Mouse (Mus musculus) fat pad, adult 2 months (tissue): Measurements from ENCODE around the gene Zfp14.

Source experiments
- DNase-seq: peaks from one replicate; pipeline ENCODE4 v3.0.0-alpha.2; 2011; ENCODE audit warnings: low read depth, low spot score; ENCODE audit errors: extremely low read depth

Zfp14 gene

DNA sequence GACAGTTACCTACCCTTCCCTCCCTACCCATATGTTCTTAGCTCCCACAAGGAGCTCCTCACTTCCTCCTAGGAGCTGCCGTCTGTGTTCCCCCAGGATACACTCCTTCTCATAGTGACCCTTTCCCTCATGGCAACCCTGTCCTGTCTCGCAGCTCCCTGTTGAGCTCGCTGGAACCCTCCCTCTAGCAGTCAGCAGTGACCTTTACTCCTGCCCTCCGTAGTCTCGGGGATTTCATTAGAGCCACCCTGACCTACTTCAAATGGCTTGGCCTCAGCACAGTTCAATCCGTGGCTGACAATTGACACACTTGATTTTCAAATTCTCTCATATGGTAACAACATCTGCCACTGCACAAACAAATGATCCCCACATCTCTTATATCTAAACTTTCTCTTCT, 20.5 kb downstream of the Zfp14 start:
- DNase-seq, result no peak

DNA sequence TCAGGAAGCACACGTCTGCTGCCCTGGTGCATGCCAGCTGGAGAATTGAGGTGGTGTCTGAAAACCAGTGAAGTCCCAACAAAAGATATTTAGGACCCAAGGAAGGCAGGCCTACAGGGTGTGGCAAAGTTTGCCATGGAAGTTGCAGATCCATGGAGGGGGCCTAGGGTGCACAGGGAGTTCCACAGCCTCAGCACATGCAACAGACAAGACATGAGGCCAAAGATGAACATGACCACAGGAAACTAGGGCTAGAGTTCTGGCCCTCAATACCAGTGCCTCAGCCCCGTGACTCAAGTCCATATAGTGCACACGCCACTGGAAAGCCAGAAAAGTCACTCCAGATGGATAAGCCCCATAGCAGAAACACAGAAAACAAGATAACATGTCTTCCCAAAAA, 22.6 kb downstream of the Zfp14 start:
- DNase-seq, result no peak

DNA sequence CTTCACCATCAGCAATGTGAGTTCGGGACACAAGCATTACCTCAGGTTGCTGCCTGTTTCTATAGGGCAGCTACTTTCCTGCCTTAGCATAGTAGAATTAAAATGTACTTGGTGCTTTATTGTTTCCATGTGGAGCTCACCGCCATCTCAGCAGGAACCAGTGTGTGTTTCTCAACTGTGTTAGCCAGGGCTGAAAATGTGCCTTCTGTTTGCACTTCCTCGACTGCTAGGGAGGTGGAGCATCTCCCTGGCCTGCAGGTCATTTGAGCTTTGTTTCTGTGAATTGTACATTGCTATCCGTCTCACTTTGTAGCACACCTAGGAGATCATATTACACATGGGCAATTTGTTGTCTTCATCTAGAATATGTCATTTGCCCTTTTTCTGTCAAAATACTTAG, 23.8 kb downstream of the Zfp14 start:
- DNase-seq, result no peak

DNA sequence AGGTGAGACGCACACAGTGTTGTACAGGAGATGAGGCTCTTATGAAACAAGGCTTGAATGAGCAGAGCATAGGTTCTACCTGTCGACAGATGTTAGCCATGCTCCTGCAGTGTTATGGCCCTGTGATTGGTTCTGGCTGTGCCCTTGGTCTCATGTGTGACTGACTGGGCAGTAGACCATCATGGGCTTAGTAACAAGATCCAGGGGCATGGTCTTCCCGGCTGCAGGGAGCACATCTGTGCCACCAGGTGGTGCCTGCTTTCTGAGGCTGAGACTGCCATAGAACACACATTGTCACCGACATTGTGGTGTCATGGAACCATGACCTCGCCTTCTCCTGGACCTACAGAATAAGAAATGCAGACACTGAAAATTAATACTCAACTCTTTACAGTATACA, 25.8 kb downstream of the Zfp14 start:
- no peak for DNase-seq

DNA sequence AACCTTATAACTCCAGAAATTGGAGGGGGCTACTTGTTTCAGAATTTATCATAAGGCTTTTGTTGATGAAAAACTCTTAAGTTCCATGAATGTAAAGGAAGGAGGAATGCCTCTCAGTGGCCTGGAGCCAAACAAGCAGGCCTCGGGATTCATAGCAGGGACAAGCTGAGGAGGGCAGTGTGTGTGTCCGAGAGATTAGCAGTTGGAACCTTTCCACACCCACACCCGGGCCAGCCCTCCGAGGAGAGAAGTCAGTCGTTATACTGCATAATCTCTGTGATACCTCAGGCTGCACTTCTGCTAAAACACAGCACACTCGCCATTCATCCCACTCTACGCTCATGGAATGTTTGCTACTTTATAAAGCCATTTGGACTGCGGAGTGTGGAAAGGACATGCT, 27.4 kb downstream of the Zfp14 start:
- DNase-seq, result no peak

DNA sequence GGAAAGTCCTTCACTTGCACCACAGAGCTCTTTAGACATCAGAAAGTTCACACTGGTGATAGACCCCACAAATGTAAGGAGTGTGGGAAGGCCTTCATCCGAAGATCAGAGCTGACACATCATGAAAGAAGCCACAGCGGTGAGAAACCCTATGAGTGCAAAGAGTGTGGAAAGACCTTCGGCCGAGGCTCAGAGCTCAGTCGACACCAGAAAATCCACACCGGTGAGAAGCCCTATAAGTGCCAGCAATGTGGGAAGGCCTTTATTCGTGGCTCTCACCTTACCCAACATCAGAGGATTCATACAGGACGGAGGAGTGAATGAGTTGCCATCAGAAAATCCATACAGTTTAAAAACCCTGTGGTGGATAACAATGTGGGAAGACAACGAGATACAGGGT, 27.9 kb downstream of the Zfp14 start:
- no peak for DNase-seq

DNA sequence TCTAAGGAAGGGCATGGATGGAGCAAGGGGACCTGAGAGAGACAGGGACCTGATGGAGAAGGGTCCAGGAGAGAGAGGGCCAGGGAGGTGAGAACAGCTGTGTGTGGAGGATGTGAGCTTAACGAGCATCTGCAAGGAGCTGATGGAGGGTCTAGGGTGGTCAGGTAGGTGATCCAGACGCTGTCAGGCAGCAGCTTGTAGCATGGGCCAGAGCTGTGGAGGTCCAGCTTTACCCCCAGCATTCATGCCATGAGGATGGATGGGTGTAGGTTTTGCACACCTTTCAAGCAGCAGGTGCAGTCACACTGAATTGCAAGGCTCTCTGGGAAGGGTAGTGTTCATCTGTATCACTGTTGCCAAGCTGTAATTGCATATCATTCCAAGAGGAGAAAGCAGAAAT, 31.6 kb downstream of the Zfp14 start:
- DNase-seq, result no peak

DNA sequence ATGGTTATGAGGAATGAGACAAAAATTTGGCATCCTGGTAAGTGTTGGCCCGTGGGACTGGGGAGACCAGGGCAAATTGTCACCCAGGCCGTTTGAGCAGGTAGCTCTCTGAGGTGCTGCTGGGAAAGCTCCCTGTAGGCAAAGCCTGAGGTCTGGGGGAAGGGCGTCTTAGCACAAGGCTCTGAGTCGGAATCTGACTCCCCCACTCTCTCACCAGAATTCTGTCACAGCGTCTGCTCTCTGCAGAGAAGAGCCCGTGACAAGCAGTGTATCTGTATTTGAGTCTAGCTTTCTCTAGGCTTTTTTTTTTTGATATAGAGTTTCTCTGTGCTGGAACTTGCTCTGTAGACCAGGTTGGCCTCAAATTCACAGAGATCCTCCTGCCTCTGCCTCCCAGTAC, 34.0 kb downstream of the Zfp14 start:
- no peak for DNase-seq

DNA sequence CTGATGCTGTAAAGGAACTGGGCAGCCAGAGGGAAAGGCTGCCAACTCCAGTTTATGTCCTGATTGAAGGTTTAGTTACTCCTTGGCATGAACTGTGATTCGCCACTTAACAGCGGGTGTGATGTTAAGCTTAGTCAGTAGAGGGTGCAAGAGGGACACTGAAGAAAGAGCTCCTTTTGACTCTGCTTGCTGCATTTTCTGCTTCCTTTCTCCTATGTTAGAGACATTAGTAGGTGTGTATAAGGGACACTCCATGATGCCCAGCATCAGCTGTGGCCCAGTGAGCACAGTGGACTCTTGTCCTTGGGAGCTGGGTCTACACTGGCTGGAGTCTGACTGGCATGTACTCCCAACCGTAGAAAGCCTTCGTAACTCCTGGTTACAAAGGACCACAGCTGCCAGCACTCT, 38.2 kb downstream of the Zfp14 start:
- no peak for DNase-seq

DNA sequence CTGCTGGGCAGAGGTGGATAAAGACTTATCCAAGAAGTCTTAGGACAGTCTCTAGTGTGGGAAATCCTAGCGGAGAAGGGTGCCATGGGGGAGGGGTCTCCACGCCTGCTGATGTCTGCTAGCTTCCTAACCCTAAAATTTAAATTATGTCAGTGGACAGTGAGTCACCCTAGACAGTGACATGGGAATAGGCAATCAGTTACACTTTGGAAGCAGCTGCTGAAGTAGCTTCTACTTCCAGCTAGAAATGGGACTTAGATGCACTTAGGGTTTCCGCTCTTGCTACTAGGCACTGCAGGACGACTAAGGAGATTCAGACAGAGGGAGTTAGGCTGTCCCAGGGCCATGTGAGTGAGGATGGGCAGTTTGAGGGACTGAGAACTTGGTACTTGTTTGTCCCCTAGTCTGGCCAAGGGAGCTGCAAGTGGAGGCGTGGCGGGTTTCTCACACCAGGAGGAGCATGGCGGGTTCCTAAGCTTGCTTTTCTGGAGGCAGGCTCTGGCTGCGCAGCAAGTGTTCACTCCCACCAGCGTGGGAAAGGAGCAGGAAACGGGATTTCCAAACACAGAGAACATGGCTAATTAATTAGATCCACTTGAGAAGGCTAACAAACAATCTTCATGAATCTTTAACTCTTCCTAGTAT, 40.5 kb downstream of the Zfp14 start:
- no peak for DNase-seq

DNA sequence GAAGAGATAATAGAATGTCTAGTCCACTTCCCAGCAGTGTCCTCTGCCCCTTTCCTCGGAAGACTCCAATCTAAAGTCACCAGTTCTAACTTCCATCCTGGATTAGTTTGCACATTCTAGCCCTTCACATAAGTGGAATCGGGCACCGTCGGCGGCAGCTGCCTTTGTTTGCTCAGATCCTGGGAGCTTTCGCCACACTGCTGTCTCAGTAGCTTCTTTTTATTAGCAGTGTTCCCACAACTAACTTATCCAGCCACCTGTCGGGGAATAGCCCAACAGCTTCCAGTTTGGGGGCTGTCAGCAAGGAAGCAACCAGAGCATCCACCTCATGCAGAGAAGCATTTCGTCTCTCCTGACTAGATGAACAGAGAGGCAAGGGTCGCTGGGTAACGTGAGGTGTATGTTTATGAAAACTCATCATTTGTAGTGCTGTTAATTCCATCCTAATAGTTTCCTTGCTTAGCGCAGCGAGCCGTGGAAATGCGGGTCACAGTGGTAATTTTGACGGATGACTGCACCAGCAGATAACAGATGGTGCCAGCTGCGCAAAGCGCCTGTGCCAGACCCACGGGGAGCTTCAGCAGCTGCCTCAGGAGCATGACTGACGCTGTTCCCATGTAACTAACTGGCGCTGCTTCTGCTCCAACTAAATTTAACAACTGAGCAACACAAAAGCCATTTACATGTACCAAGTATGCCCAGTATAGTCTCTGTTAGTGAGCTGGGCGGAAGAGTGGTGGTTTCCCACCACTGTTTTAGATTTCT, 41.7 kb downstream of the Zfp14 start:
- DNase-seq, result no peak

DNA sequence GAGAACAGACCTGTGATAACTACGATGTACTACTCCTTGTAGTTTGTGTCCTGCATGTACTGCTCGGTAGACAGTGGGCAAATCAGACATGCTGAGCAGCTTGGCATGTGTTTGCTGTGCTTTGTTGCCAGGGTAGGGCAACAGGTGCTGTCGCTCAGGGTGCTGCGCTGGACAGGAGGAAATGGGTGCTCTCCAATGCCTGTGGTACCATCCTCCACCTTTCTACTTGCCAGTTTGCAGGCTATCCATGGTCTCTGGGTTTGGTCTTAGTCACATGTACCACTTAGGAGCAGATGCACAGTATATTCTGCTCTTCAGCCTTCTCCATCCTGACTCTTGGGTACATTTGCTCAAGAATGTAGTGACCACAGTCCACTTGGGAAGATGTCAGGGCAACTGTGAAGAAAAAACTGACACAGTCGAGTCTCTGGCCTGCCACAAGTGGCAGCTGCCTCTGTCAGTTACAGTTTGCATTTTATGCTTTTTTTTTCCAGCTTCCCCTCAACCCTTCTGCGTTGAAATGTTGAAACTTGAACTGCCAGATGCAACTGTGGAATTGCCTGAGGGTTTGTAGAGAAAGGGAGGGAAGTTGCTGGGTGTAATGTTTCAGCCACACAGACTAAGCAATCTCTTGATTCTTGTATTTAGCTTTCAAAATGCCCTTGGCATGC, 43.0 kb downstream of the Zfp14 start:
- no peak for DNase-seq

DNA sequence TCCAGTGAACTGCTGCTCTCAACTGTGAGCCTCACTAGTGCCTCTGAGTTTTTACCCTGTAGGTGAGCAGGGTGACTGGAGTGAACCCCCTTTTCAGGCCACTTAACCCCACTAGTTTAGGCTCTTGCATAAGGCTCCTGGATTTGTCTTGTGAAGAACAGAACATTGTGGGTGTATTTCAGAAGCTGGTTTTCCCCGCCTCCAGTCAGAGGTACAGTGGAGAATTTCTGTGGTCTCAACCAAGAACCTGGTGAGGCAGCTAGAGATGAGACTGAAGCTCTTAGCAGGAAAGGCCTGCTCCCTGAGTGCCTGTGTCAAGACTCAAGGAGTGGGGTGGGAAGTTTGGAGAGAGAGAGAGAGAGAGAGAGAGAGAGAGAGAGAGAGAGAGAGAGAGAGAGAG, 43.6 kb downstream of the Zfp14 start:
- no peak for DNase-seq

DNA sequence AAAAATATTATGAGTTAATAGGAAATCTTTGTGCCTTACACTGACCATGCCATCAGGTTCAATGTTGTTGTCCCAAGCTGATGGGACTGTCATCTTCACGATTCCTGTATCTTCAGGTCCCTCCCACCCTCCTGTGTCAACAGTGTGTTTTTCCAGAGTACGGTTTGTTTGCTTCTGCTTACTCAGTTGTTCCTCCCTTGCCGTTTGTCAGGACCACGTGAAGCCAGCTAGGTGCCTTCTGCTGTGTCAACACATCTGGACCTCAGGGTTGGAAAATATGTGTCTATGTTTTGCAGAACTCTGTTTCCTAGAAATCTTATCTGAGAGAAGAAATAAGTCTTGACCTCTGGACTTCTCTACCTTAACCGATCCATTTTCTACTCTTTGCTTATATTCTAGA, 50.6 kb downstream of the Zfp14 start:
- DNase-seq, result no peak

DNA sequence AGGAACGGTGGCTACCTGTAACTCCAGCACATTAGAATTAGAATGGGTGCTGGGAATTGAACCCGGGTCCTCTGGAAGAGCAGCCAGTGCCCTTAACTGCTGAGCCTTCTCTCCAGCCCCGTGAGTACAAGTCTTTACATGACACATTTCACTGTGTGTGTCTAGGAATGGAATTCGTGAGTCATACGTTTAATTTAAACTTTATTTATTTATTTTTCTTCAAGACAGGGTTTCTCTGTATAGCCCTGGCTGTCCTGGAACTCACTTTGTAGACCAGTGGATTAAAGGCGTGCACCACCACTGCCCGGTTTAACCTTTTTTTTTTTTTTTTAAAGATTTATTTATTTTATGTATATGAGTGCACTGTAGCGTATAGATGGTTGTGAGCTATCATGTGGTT, 56.0 kb downstream of the Zfp14 start:
- no peak for DNase-seq

DNA sequence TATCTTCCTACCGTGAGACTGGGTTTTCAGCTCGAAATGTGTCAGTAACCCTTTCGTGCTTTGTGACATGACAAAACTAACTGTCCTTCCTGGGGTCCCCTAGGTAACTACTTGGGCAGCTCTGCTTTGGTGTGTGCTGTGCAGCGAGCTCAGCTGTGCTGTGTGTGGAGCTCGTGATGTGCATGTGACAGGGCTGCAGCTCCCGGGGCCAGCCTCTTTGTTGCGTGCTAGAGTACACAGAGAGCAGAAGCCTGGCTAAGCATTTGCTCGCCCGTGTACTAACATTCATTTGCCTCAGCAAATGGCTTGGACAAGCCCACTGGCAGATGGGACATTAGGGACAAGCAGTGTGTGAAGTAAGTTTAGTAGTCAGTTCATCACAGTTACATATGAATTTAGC, 57.8 kb downstream of the Zfp14 start:
- DNase-seq, result no peak

DNA sequence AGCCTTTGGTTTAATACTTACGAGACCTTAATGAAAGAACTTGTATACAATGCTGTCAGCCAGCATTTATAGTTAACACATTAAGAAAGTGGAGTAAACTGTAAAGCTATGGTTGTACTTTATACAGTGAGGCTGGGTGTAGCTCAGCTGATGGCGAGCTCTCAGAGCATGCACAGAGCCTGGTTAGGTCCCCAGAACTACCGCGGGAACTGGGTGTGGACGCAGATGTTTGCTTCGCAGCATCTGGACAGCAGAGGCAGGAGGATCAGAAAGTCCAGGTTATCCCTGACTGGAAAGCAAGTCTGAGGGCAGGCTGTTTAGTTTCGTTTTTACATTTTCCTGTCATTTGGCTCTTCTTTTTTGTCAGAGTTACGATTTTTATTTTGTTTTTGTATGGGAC, 58.5 kb downstream of the Zfp14 start:
- DNase-seq, result no peak

DNA sequence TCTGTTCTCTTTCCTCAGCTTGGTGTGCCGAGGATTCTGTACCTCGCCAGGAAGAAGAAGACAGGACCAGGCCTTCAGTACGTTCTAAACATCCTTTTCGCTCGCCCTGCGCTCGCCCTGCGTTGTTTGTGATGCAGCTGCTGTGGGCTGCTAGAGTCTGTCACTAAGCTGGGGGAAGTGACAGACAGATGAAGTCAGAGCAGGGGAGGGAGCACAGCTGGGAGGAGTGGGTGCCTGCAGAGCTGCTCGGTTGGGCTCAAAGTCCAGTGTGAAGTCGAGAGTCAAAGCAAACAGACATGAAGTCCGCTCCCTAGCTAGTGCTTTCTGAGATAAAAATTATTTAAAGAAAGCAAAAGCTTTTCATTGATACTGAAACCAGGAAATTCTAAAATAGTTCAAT, 62.1 kb downstream of the Zfp14 start:
- DNase-seq, result no peak

DNA sequence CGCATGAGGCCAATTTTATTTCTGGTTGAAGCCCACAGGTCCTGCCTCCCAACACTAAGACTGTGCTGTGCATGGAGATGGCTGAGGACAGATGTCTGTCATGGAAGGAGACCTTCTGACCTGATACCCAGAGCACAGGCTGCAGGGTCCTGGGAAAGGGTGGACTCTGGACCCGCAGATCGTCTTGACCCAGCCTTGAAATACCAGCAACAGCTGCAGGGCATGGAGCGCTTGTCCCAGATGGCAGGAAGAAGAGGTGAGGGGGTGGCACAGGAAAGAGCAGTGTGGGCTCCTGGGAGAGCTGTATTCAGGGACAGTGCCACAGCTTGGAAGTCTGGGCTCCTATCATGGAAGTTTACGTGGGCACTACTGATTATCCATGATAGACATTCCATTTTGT, 63.6 kb downstream of the Zfp14 start:
- DNase-seq, result no peak
